Mouse (Mus musculus) brain, adult 2 months (tissue): ENCODE data around the gene Cfap221.

Source experiments
- DNase-seq: peaks from one replicate; pipeline ENCODE4 v3.0.0; 2011; ENCODE audit warnings: low read depth, low spot score

Gene Cfap221

GRCm38 (mm10) chr1:119996798-119997581, at the start of gene Cfap221:
TSS of gene Cfap221 (minus strand) at chr1:119997234.
- peak; percentile 74 for DNase-seq

GRCm38 (mm10) chr1:120044584-120044983, 47.5 kb upstream of the Cfap221 start:
- DNase-seq = no peak

- DNase-seq = no peak
These were observed 45.4 kb upstream of the Cfap221 start for GRCm38 (mm10) chr1:120042421-120042820.

- DNase-seq = no peak
These were observed 41.6 kb upstream of the Cfap221 start for GRCm38 (mm10) chr1:120038594-120038993.

- DNase-seq = peak; percentile 35
These were observed 40.1 kb upstream of the Cfap221 start for GRCm38 (mm10) chr1:120037021-120037683.

GRCm38 (mm10) chr1:120035456-120036034, 38.5 kb upstream of the Cfap221 start:
- DNase-seq = no peak

- DNase-seq = no peak
These were observed 37.8 kb upstream of the Cfap221 start for GRCm38 (mm10) chr1:120034793-120035192.

GRCm38 (mm10) chr1:120033469-120033854, 36.4 kb upstream of the Cfap221 start:
- DNase-seq = no peak

- peak; percentile 82 for DNase-seq
These were observed 35.9 kb upstream of the Cfap221 start for GRCm38 (mm10) chr1:120032804-120033468.

- DNase-seq = peak; percentile 78
These were observed 33.4 kb upstream of the Cfap221 start for GRCm38 (mm10) chr1:120030474-120030873.

- no peak for DNase-seq
These were observed 30.7 kb upstream of the Cfap221 start for GRCm38 (mm10) chr1:120027693-120028092.

- DNase-seq = no peak
These were observed 28.0 kb upstream of the Cfap221 start for GRCm38 (mm10) chr1:120025050-120025439.

GRCm38 (mm10) chr1:120024331-120025049, 27.5 kb upstream of the Cfap221 start:
- no peak for DNase-seq

- DNase-seq = peak; percentile 75
These were observed 24.9 kb upstream of the Cfap221 start for GRCm38 (mm10) chr1:120021951-120022350.

- no peak for DNase-seq
These were observed 23.4 kb upstream of the Cfap221 start for GRCm38 (mm10) chr1:120020322-120020897.

- no peak for DNase-seq
These were observed 22.4 kb upstream of the Cfap221 start for GRCm38 (mm10) chr1:120019428-120019827.

- DNase-seq = no peak
These were observed 21.9 kb upstream of the Cfap221 start for GRCm38 (mm10) chr1:120018900-120019299.

GRCm38 (mm10) chr1:120016240-120016639, 19.2 kb upstream of the Cfap221 start:
- DNase-seq = no peak

- peak; percentile 69 for DNase-seq
These were observed 16.1 kb upstream of the Cfap221 start for GRCm38 (mm10) chr1:120013111-120013510.

GRCm38 (mm10) chr1:120012638-120013037, 15.6 kb upstream of the Cfap221 start:
- no peak for DNase-seq
